Mouse (Mus musculus) adrenal gland, postnatal 36 days (tissue): ENCODE results near the gene Bet1l. TPM values are rescaled to one million over a fixed set of nuclear protein-coding genes. Genes with fewer than 3 reads are reported as not detected.
A peak's percentile ranks its signal among the peaks of the same experiment; 100 is the strongest.

Source experiments
- DNase-seq, 2 experiments: peaks; one replicate each; pipeline ENCODE4 v3.0.0; 2021; ENCODE audit warnings: mixed read lengths in 1 of 2
- total RNA-seq, 2 experiments: library from RNA; stranded (reverse); gene quantifications; 2 replicates each; pipeline ENCODE4 v1.2.3; 2021

Bet1l gene
- total RNA-seq, 2 experiments from 2014 or later = 30.5 to 41.4 TPM

- no peak for DNase-seq
Observed at GRCm38 (mm10) chr7:140858746-140859145, 1.4 kb upstream of the Bet1l start.

DNA sequence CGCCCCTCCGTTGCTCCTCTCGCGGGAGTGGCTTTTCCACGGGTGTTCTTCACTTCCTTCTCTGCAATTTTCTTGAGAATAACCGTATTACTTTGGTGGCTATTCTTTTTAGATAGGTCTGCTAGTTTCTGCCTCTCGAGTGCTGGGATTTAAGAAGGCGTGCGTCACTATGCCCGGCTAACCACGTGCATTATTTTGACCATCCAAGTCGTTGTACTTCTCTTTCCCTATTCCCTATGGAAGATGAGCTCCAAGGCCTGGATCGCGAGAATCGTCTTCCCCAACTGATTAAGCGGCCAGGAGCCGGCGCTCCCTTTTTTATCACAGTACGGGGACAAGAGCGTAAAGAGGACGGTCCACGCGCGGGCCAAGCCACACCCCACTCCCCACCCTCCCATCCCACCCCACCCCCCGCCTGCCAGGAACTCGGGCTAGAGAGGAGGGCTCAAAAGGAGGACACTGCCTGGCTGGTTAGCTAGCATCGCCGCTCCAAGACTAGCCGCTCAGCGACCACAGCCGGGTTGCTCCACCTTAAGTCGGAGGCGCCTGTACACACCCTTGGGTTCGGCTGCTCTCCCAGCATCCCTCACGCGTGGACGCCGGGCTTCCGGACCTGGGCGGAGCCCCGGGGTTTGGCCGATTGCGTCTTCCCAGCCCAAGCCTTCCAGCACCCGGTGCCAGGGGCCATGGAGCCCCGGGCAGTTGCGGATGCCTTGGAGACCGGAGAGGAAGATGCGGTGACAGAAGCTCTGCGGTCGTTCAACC lies 410 bp downstream of the Bet1l start, which contains the start of gene Ric8a:
Ric8a (plus strand) TSS at position 173 of the 765 bp plus-strand sequence.
- DNase-seq = peak; percentile 95 to 96

GRCm38 (mm10) chr7:140855860-140856784 lies 1.3 kb downstream of the Bet1l start, which contains the start of gene Gm45785:
Gene Gm45785 (minus strand): TSS chr7:140856331.
- peak; percentile 90 for DNase-seq

- no peak for DNase-seq
Observed at GRCm38 (mm10) chr7:140855181-140855580, 2.2 kb downstream of the Bet1l start.

DNA sequence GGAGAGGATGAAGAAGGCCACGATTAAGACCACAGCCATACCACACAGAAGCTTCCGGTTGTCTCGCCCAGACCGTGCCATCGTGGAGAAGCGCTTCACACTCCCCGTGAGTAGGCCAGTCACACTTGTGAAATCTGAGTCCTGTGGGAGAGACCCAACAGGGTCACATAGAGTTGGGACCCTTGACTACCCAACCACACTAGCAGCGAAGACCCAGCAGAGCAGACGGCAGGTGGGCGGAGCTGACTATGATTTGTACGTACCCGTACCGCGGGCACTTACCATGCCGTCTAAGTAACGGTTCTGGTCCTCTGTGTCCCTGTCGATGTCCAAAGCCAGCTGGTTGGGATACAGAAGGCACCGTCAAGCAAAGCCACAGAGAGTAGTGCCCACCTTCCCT lies 2.9 kb downstream of the Bet1l start:
- DNase-seq = no peak

GRCm38 (mm10) chr7:140853386-140853785 lies 4.0 kb downstream of the Bet1l start:
- peak; percentile 61 to 71 for DNase-seq

GRCm38 (mm10) chr7:140851916-140852315 lies 5.5 kb downstream of the Bet1l start:
- peak; percentile 47 to 48 for DNase-seq

DNA sequence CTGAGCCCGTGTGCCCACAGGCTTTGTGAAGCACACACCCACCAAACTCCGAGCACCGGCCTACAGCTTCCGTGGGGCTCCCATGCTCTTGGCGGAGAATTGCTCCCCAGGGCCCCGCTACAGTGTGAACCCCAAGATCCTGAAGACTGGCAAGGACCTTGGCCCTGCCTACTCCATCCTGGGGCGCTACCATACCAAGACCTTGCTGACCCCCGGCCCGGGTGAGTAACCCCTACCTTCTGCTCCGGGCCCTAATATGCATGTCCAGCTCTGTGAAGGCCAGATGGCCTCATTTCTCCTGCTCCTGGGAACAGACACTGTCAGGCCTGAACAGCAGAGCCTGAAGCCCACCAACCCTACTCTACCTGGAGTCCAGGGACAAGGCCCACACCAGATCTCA lies 8.8 kb downstream of the Bet1l start:
- no peak for DNase-seq

GRCm38 (mm10) chr7:140847755-140848580 lies 9.4 kb downstream of the Bet1l start, which contains the start of gene Odf3:
Gene Odf3 (plus strand): TSS chr7:140847805.
- DNase-seq = peak; percentile 88 to 89

GRCm38 (mm10) chr7:140846676-140847075 lies 10.7 kb downstream of the Bet1l start:
- peak in 1 of 2 experiments; percentile 49 for DNase-seq

DNA sequence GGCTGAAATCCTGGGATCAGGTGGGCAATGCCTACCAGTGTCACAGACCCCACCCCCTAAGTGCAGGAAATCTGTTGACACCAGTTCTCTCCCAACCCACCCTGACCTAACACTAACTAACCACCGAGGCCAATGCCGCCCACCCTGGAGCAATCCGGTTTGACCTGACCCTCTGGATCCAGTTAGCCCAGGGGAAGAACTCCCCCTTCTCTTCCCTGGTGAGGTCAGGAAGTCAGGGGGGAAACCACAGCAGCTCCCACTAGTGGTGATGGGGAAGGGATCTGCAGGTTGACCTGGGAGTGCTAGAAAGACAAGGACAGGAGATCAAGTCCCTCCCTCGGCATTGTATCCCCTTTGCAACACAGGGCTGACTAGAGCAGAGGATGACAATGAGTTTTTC lies 11.7 kb downstream of the Bet1l start:
- DNase-seq = no peak

DNA sequence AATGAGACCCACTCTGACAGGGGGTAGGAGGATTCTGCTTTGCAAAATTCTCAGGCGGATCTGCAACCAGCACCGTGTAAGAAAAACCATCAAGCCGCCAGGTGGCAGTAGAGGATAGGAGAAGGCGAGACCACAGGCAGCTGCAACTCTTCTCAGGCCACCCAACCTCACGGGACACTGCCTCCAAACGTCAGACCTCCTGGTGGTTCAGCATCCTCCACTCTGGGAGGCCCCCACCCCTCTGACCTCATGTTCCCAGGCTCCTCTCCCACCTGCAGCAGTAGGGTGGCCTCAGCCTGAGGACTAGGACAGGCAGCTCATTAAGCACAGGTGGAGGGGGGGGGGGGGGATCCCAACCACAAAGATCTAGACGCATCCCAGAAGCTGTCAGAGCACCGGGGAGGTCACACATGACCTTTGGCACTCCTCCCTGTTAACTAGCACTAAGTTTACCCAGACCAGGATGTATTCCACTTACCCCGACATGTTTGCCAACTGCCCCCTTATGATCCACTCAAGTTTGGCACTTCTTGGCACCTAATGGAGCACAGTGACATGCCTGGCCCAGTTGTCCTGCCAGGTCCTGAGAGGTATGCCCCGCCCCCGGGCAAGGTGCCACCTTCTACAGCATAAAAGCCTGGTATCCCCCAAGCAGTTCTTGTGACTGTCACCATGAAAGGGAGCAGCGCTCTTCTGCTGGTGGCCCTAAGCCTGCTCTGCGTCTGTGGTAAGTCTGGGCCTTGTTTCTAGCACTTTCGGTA lies 12.3 kb downstream of the Bet1l start, which contains the start of gene Scgb1c1:
Scgb1c1 (plus strand) TSS at position 643 of the 761 bp plus-strand sequence.
- peak; percentile 93 to 94 for DNase-seq

GRCm38 (mm10) chr7:140843806-140844205 lies 13.6 kb downstream of the Bet1l start:
- no peak for DNase-seq

- no peak for DNase-seq
Observed at GRCm38 (mm10) chr7:140840750-140841735, 16.3 kb downstream of the Bet1l start.

- DNase-seq = no peak
Observed at GRCm38 (mm10) chr7:140839556-140839955, 17.8 kb downstream of the Bet1l start.

- no peak for DNase-seq
Observed at GRCm38 (mm10) chr7:140836243-140837115, 20.9 kb downstream of the Bet1l start.

GRCm38 (mm10) chr7:140835758-140836087 lies 21.7 kb downstream of the Bet1l start:
- no peak for DNase-seq

DNA sequence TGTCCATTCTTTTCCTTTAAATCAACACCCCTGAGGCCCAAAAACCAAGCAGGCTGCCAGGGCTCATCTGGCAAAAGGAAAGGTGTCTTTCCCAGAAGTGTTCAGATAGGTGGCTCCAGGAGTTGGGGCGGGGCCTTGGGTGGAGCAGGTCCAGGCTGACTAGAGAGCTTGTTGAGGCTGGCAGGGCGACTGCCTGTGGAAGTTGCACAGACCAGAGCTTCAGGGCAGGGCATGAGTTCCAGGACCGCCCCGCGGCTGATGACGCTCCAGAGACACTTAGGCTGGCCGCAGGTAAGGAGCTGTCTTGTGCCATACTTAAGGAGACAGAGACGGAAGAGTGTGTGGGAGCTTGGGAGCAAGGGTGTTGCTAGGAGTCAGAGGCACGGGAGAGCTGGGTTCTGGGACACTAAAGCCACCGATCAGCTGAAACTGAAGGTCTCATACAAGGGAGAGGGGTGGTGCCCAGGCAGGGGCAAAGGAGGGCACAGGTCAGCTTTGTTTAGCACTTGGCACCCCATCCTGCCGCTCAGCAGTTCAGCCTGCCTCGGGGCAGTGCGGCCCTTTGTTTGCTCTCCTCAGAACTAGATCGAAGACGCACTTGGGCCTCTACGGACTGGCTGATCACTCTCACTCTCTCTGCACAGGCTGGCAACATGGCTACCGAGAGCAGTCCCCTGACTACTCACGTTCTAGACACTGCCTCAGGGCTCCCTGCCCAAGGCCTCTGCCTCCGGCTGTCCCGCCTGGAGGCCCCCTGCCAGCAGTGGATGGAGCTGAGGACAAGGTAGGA lies 22.2 kb downstream of the Bet1l start, which contains the start of gene Urah:
Urah (plus strand) TSS at position 51 of the 790 bp plus-strand sequence.
- peak; percentile 67 to 73 for DNase-seq
